Mouse (Mus musculus) intestine, embryonic 16.5 days (tissue): ENCODE results near the gene A4galt. TPM values are rescaled to one million over a fixed set of nuclear protein-coding genes. Genes with fewer than 3 reads are reported as not detected.
"Not testable (repeated sequence)": the region's sequence is repeated elsewhere in the genome, so short reads cannot be mapped to it uniquely, and the experiment has no call there.

ENCODE experiments used
- ATAC-seq: fragments of 200-750 bp; cut with Nextera tagmentation; 2 replicates; pipeline ENCODE4 v1.8.0; 2017; ENCODE audit warnings: moderate TSS enrichment, moderate library complexity
- H3K27ac ChIP-seq: fragments of 300-500 bp; sonication (generic); 2 replicates; pipeline ENCODE4 v1.5.1; 2014; ENCODE audit warnings: mild to moderate bottlenecking, low read length
- H3K27me3 ChIP-seq: fragments of 300-500 bp; sonication (generic); replicated peaks from 2 replicates; pipeline ENCODE4 v1.6.1; 2014; ENCODE audit warnings: low read length, control low read depth, mixed read lengths; ENCODE audit not compliant: control insufficient read depth, insufficient read depth
- H3K36me3 ChIP-seq: fragments of 300-500 bp; sonication (generic); 2 replicates; pipeline ENCODE4 v1.6.1; 2014; ENCODE audit warnings: low read length, control low read depth; ENCODE audit not compliant: control insufficient read depth, insufficient read depth
- H3K4me1 ChIP-seq: fragments of 300-500 bp; sonication (generic); 2 replicates; pipeline ENCODE4 v1.6.1; 2014; ENCODE audit warnings: low read length, control low read depth, mixed read lengths; ENCODE audit not compliant: control insufficient read depth, insufficient read depth
- H3K4me2 ChIP-seq: fragments of 300-500 bp; sonication (generic); 2 replicates; pipeline ENCODE4 v1.6.1; 2014; ENCODE audit warnings: low read depth, low read length, control low read depth
- H3K4me3 ChIP-seq: fragments of 300-500 bp; sonication (generic); 2 replicates; pipeline ENCODE4 v1.5.1; 2014; ENCODE audit warnings: mild to moderate bottlenecking, low read length
- H3K9ac ChIP-seq: fragments of 300-500 bp; sonication (generic); 2 replicates; pipeline ENCODE4 v1.6.1; 2014; ENCODE audit warnings: low read depth, low read length
- H3K9me3 ChIP-seq: fragments of 300-500 bp; sonication (generic); 2 replicates; pipeline ENCODE4 v1.6.1; 2016; ENCODE audit warnings: low read length, control low read depth; ENCODE audit not compliant: control insufficient read depth
- WGBS: fragments of 180-500 bp; shearing (Covaris S2); extraction: QIAGEN DNeasy Blood & Tissue Kit; methylation state at CpG from one replicate; pipeline ENCODE4 v1.1.7; 2014; 5-methylcytosine and 5-hydroxymethylcytosine counted together
- polyA plus RNA-seq: library from polyadenylated mRNA; unstranded; fragments of >200 nt; fragmentation: Nextera tagmentation; extraction: Ambion mirVana; gene quantifications from 2 replicates; pipeline ENCODE4 v1.2.1, GENCODE M21; 2015

The A4galt gene
- polyA plus RNA-seq, 1 experiment from 2014 or later = 3.9 TPM

DNA sequence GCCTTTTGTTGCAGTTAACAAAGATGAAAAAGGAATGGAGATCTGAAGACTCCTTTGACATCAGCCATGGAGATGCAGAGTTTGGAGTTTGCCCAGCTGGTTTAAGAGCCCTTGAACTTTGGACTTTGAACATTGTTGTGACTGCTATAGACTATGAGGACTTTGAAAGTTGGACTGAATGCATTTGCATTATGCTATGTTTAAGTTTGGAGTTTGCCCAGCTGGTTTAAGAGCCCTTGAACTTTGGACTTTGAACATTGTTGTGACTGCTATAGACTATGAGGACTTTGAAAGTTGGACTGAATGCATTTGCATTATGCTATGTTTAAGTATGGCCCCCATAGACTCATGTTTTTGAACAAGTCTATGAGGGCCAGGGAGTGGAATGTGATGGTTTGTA is 22.7 kb upstream of the A4galt start:
- not testable (repeated sequence) for ATAC-seq, H3K4me1 ChIP-seq, H3K4me2 ChIP-seq, H3K36me3 ChIP-seq, H3K27me3 ChIP-seq, H3K9me3 ChIP-seq, H3K4me3 ChIP-seq, H3K9ac ChIP-seq, H3K27ac ChIP-seq

- ATAC-seq = no peak
- no peak overlapping the region for H3K4me2 ChIP-seq
- H3K4me3 ChIP-seq = no peak overlapping the region
- 94% methylated on average over 2 of the region's 2 CpGs for WGBS
- no peak overlapping the region for H3K9ac ChIP-seq
- H3K9me3 ChIP-seq = 0 out of 2 replicates have a peak, but pooled peaks cover 4% of the 10 kb centered on the region
- no peaks in the 10 kb centered on the region for H3K27me3 ChIP-seq
- no peaks in the 10 kb centered on the region for H3K36me3 ChIP-seq
- no peak overlapping the region for H3K27ac ChIP-seq
- H3K4me1 ChIP-seq = no peaks in the 10 kb centered on the region
These were observed 21.4 kb upstream of the A4galt start for GRCm38 (mm10) chr15:83273017-83273416.

- not testable (repeated sequence) for H3K27me3 ChIP-seq, H3K36me3 ChIP-seq, H3K4me1 ChIP-seq, H3K4me2 ChIP-seq, H3K4me3 ChIP-seq, H3K27ac ChIP-seq, H3K9me3 ChIP-seq, H3K9ac ChIP-seq
- ATAC-seq = peak; percentile 58; the same call in 1 of the 2 replicates
- 20% methylated on average over 9 of the region's 9 CpGs for whole genome bisulfite sequencing
These were observed 19.6 kb upstream of the A4galt start for GRCm38 (mm10) chr15:83271221-83271620.

DNA sequence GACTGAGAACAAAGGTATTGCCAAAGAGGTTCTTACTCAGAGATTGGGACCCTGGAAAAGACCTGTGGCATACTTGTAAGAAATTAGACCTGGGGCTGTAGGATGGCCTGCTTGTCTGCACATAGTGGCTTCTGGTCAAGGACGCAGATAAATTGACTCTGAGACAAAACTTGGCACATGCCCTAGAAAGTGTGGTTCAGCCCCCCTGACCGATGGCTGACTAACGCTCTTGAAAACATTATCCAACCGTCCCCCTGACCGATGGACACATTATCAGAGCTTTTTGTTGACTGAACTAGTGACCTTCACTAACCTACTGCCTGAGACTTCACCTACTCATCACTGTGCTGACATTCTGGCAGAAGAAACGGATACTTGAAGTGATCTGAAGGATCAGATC is 18.4 kb upstream of the A4galt start:
- not testable (repeated sequence) for H3K4me1 ChIP-seq, H3K27ac ChIP-seq, H3K4me2 ChIP-seq, H3K4me3 ChIP-seq, H3K9ac ChIP-seq, H3K36me3 ChIP-seq, H3K9me3 ChIP-seq, H3K27me3 ChIP-seq, ATAC-seq
- WGBS = 78% methylated on average over 6 of the region's 6 CpGs

DNA sequence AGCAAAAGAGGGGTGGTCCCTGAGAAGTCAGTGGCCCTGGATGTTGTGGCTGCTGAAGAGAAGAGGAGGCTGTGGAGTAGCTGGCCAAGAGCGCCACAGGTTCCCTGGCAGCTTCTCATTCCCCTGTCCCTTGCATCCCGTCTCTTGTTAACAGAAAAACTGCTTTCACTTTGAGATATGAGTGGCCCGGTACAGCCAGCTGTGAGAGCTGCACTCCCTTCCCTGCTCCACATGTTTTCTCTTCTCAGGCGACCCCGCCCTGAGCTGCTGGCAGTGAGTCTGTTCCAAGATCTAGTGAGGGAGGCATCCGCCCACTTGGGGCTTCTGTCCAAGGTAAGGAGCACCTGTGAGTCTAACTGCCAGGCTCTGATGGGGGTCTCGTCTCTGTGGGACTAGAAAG is 16.9 kb upstream of the A4galt start:
- WGBS = 41% methylated on average over 7 of the region's 7 CpGs
- H3K9me3 ChIP-seq, ATAC-seq, H3K9ac ChIP-seq, H3K4me3 ChIP-seq, H3K27me3 ChIP-seq, H3K36me3 ChIP-seq, H3K4me2 ChIP-seq, H3K4me1 ChIP-seq, H3K27ac ChIP-seq: not testable (repeated sequence)

DNA sequence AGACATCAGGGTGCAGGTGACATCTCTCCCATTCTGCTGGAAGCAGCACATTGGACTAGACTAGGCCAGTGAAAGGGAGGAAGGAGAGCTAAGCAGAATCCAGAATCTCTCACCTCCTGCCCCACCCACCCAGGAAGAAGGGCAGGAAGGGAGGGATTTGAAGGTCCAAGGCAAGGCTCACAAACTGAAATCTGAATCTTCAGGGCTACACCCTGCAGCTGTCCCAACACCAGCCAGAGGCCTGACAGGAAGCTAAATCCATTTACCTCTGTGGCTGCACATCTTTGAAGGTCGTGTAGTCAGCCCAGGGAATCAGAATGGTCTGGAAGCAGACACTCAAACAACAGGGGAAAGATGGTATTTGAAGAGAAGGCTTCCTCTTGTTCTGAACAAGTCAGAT is 13.7 kb upstream of the A4galt start:
- H3K4me1 ChIP-seq = no peaks in the 10 kb centered on the region
- no peak overlapping the region for H3K27ac ChIP-seq
- no peak overlapping the region for H3K4me2 ChIP-seq
- ATAC-seq = no peak
- H3K36me3 ChIP-seq = no peaks in the 10 kb centered on the region
- H3K27me3 ChIP-seq = no peaks in the 10 kb centered on the region
- no peak overlapping the region for H3K4me3 ChIP-seq
- H3K9ac ChIP-seq = no peak overlapping the region
- H3K9me3 ChIP-seq = no peaks in the 10 kb centered on the region
- WGBS = 10% methylated on average over 1 of the region's 1 CpGs

GRCm38 (mm10) chr15:83263405-83263804 is 11.8 kb upstream of the A4galt start:
- ATAC-seq = no peak
- H3K4me2 ChIP-seq = no peak overlapping the region
- no peaks in the 10 kb centered on the region for H3K36me3 ChIP-seq
- H3K27ac ChIP-seq = no peak overlapping the region
- WGBS = 78% methylated on average over 5 of the region's 5 CpGs
- no peaks in the 10 kb centered on the region for H3K4me1 ChIP-seq
- no peak overlapping the region for H3K9ac ChIP-seq
- no peaks in the 10 kb centered on the region for H3K9me3 ChIP-seq
- H3K27me3 ChIP-seq = no peaks in the 10 kb centered on the region
- no peak overlapping the region for H3K4me3 ChIP-seq

- H3K4me1 ChIP-seq = no peaks in the 10 kb centered on the region
- H3K36me3 ChIP-seq = no peaks in the 10 kb centered on the region
- no peak overlapping the region for H3K27ac ChIP-seq
- H3K4me2 ChIP-seq = no peak overlapping the region
- no peak overlapping the region for H3K4me3 ChIP-seq
- H3K9ac ChIP-seq = no peak overlapping the region
- no peak for ATAC-seq
- H3K9me3 ChIP-seq = no peaks in the 10 kb centered on the region; the same call in 1 of the 2 replicates
- 65% methylated on average over 13 of the region's 13 CpGs for WGBS
- no peaks in the 10 kb centered on the region for H3K27me3 ChIP-seq
These were observed 6.3 kb upstream of the A4galt start for GRCm38 (mm10) chr15:83257906-83258305.

DNA sequence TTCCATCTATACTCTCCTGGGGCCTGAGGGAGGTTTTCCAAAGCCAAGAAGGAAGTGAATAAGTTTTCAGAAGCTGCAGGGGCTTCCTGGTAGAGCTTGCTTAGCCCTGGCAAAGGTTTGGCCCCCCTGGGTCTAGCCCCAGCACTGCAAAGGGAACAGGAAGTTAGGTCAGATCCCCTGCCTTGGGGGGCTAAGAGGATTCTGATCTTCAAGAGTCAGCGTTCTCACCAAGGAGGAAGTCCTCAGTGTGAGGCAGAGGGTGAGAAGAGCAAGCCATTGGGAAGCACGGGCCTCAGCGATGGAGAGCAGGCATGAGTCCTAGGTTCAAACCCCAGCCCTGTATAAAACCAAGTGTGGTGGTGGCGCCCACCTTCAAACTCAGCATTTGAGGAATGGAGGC is 4.9 kb upstream of the A4galt start:
- no peaks in the 10 kb centered on the region for H3K36me3 ChIP-seq
- 0 out of 2 replicates have a peak, but pooled peaks cover 3% of the 10 kb centered on the region for H3K4me1 ChIP-seq
- no peak overlapping the region for H3K4me2 ChIP-seq
- 72% methylated on average over 4 of the region's 4 CpGs for WGBS
- no peak overlapping the region for H3K9ac ChIP-seq
- no peak overlapping the region for H3K27ac ChIP-seq
- H3K27me3 ChIP-seq = peaks cover 8% of the 10 kb centered on the region; the same call in 1 of the 2 replicates
- H3K9me3 ChIP-seq = no peaks in the 10 kb centered on the region; the same call in 1 of the 2 replicates
- no peak for ATAC-seq
- H3K4me3 ChIP-seq = no peak overlapping the region

DNA sequence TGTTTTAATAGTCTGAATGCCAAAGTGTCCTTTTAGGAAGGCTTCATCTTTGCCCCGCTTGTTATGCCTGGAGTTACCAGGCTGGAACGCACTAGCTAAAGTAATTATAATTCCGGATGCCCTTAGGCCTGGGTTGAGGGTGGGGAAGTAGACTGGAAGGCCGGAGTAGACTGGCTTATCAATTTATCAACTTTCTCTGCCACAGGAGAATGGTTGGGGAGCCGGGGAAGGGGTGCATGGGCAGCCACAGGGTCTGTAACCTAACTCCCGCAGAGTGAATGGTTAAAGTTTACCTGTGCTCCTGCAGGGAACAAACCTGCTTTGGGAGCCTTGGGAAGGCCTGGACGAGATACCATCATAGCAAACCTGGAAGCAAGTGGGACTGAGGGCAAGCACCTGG is 4.4 kb upstream of the A4galt start:
- Histone ChIP-seq H3K9ac (no peak overlapping the region), H3K4me1 (0 out of 2 replicates have a peak, but pooled peaks cover 6% of the 10 kb centered on the region), H3K9me3 (no peaks in the 10 kb centered on the region; the same call in 1 of the 2 replicates), H3K4me3 (no peak overlapping the region), H3K36me3 (no peaks in the 10 kb centered on the region), H3K27me3 (peaks cover 13% of the 10 kb centered on the region; the same call in 1 of the 2 replicates), H3K27ac (no peak overlapping the region), H3K4me2 (no peak overlapping the region)
- no peak for ATAC-seq
- 83% methylated on average over 7 of the region's 7 CpGs for WGBS
